Mouse (Mus musculus) lung, postnatal 0 days (tissue): ENCODE data around the gene Tm6sf1.

Source experiments
- CTCF ChIP-seq: IDR thresholded peaks from 2 replicates; pipeline ENCODE4 v1.5.1; 2016; ENCODE audit warnings: antibody characterized with exemption, mild to moderate bottlenecking
- EP300 ChIP-seq: IDR thresholded peaks from 2 replicates; pipeline ENCODE4 v1.6.1; 2016; ENCODE audit warnings: antibody characterized with exemption, mild to moderate bottlenecking, control low read depth

- no peak for TF ChIP-seq CTCF
- no peak for TF ChIP-seq EP300
Measured at GRCm38 (mm10) chr7:81827806-81828667, 30.8 kb upstream of the Tm6sf1 start.
